In genomic region chr11:17158858-17159737, GRCm38 (mm10) we compare ENCODE assay signal across 8 mouse cellular contexts. TPM values are rescaled to one million over a fixed set of nuclear protein-coding genes. Genes with fewer than 3 reads are reported as not detected.
DNase-seq lines count a peak whose midpoint lies in the region; ATAC-seq and TF ChIP-seq lines count a peak whose summit lies in the region.

Gene Ppp3r1 (plus strand): TSS chr11:17159263.

- peaks cover 45% of the 10 kb centered on the region for H3K4me1 ChIP-seq in erythroblast, embryonic 14.5 days (ENCODE audit: control insufficient read depth)
- H3K4me1 ChIP-seq in heart, embryonic 11.5 days (ENCODE audit: control insufficient read depth, insufficient read depth, low read length): peaks cover 17% of the 10 kb centered on the region
- peaks cover 23% of the 10 kb centered on the region for H3K4me1 ChIP-seq in kidney, embryonic 16.5 days (ENCODE audit: insufficient read depth, low read length)
- H3K4me1 ChIP-seq in liver, adult 2 months (ENCODE audit: control insufficient read depth, insufficient read depth, low read length): peaks cover 15% of the 10 kb centered on the region

- peak within 1 kb of the TSS; percentile 86 for H3K4me2 ChIP-seq in heart, embryonic 11.5 days
- peak within 1 kb of the TSS; percentile 79 for H3K4me2 ChIP-seq in kidney, embryonic 16.5 days (replicated peaks; ENCODE audit: low read depth, low read length)
- H3K4me2 ChIP-seq in myocyte (ENCODE audit: low read depth): peak within 1 kb of the TSS; percentile 88

- ATAC-seq in heart, embryonic 11.5 days (replicated peaks; ENCODE audit: insufficient number of reproducible peaks, low FRiP score, low TSS enrichment): peak; percentile 99
- ATAC-seq in kidney, embryonic 16.5 days (ENCODE audit: low FRiP score, low TSS enrichment): peak; percentile 99

- H3K36me3 ChIP-seq in C2C12 (ENCODE audit: control insufficient read depth, insufficient read depth): peaks cover 3% of the 10 kb centered on the region
- H3K36me3 ChIP-seq in erythroblast, embryonic 14.5 days (ENCODE audit: control insufficient read depth): peaks cover 5% of the 10 kb centered on the region
- H3K36me3 ChIP-seq in heart, embryonic 11.5 days (ENCODE audit: control insufficient read depth, insufficient read depth, low read length): no peaks in the 10 kb centered on the region
- H3K36me3 ChIP-seq in kidney, embryonic 16.5 days (ENCODE audit: insufficient read depth, low read length): no peaks in the 10 kb centered on the region
- H3K36me3 ChIP-seq in liver, adult 2 months (ENCODE audit: control insufficient read depth, insufficient read depth, low read length): no peaks in the 10 kb centered on the region
- H3K36me3 ChIP-seq in myocyte (ENCODE audit: control insufficient read depth, insufficient read depth): no peaks in the 10 kb centered on the region
- H3K36me3 ChIP-seq in splenic B cell, adult 2 months (ENCODE audit: control insufficient read depth, insufficient read depth, low read length, poor library complexity, severe bottlenecking): no peaks in the 10 kb centered on the region

- under 1% methylated on average over 80 of the region's 89 CpGs for WGBS in heart, embryonic 11.5 days (ENCODE audit: insufficient replicate concordance)
- WGBS in kidney, embryonic 16.5 days: under 1% methylated on average over 72 of the region's 89 CpGs
- under 1% methylated on average over 84 of the region's 89 CpGs for WGBS in liver, adult 2 months

- TF ChIP-seq CTCF in C2C12 (IDR thresholded peaks at IDR 0.05; ENCODE audit: control insufficient read depth, insufficient read depth, insufficient read length): no peak
- TF ChIP-seq CTCF in brain, embryonic 14.5 days (IDR thresholded peaks at IDR 0.05; ENCODE audit: borderline replicate concordance, extremely low read depth, insufficient read depth, insufficient read length): no peak
- no peak for TF ChIP-seq CTCF in liver, adult 2 months (IDR thresholded peaks at IDR 0.05; ENCODE audit: low read depth, low read length)

- peak within 1 kb of the TSS; percentile 84 for H3K4me3 ChIP-seq in C2C12 (ENCODE audit: insufficient read depth, poor library complexity, severe bottlenecking)
- peak within 1 kb of the TSS; percentile 92 for H3K4me3 ChIP-seq in erythroblast, embryonic 14.5 days (replicated peaks)
- H3K4me3 ChIP-seq in heart, embryonic 11.5 days (ENCODE audit: low read depth, low read length): peak within 1 kb of the TSS; percentile 99
- peak within 1 kb of the TSS; percentile 99 for H3K4me3 ChIP-seq in kidney, embryonic 16.5 days (ENCODE audit: low read length)
- H3K4me3 ChIP-seq in liver, adult 2 months (ENCODE audit: insufficient read depth, low read depth, low read length): peak within 1 kb of the TSS; percentile 92
- H3K4me3 ChIP-seq in myocyte: peak within 1 kb of the TSS; percentile 65

- peaks cover 47% of the 10 kb centered on the region for H3K79me3 ChIP-seq in C2C12 (ENCODE audit: low read depth)

- H3K79me2 ChIP-seq in C2C12 (ENCODE audit: control insufficient read depth, insufficient read depth) (peaks cover 55% of the 10 kb centered on the region), myocyte (ENCODE audit: control insufficient read depth, insufficient read depth) (peaks cover 44% of the 10 kb centered on the region)
- peaks cover 20% of the 10 kb centered on the region for H3K79me2 ChIP-seq in liver, adult 2 months (ENCODE audit: control insufficient read depth, insufficient read depth, low read length)

- H3K27me3 ChIP-seq in C2C12 (ENCODE audit: control insufficient read depth, insufficient read depth, insufficient read length): no peaks in the 10 kb centered on the region
- no peaks in the 10 kb centered on the region for H3K27me3 ChIP-seq in erythroblast, embryonic 14.5 days (ENCODE audit: control insufficient read depth)
- H3K27me3 ChIP-seq in heart, embryonic 11.5 days (ENCODE audit: control insufficient read depth, insufficient read depth, low read length): no peaks in the 10 kb centered on the region
- no peaks in the 10 kb centered on the region for H3K27me3 ChIP-seq in kidney, embryonic 16.5 days (ENCODE audit: insufficient read depth, low read length)
- no peaks in the 10 kb centered on the region for H3K27me3 ChIP-seq in liver, adult 2 months (ENCODE audit: control insufficient read depth, insufficient read depth, low read length)
- H3K27me3 ChIP-seq in myocyte (ENCODE audit: control insufficient read depth, insufficient read depth, insufficient read length): no peaks in the 10 kb centered on the region
- no peaks in the 10 kb centered on the region for H3K27me3 ChIP-seq in splenic B cell, adult 2 months (ENCODE audit: control insufficient read depth, insufficient read depth, low read length, poor library complexity, severe bottlenecking)

- H3ac ChIP-seq in C2C12 (ENCODE audit: control insufficient read depth, insufficient read length, low read depth) (peak within 1 kb of the TSS; percentile 88), myocyte (ENCODE audit: control insufficient read depth, insufficient read length) (peak within 1 kb of the TSS; percentile 60)

- H3K9ac ChIP-seq in heart, embryonic 11.5 days (ENCODE audit: low read depth, low read length): peak within 1 kb of the TSS; percentile 98
- peak within 1 kb of the TSS; percentile 99 for H3K9ac ChIP-seq in kidney, embryonic 16.5 days (replicated peaks; ENCODE audit: low read length)
- peak within 1 kb of the TSS; percentile 87 for H3K9ac ChIP-seq in liver, adult 2 months (ENCODE audit: low read depth, low read length)

- TF ChIP-seq POLR2A in brain, embryonic 14.5 days (IDR thresholded peaks at IDR 0.05; ENCODE audit: borderline replicate concordance, extremely low read depth, insufficient read depth, insufficient read length, poor library complexity, severe bottlenecking): peak; percentile 75
- peak; percentile 84 for TF ChIP-seq POLR2A in liver, adult 2 months (IDR thresholded peaks at IDR 0.05; ENCODE audit: extremely low read depth, insufficient read depth, low read length)
- TF ChIP-seq POLR2A in myocyte (IDR thresholded peaks at IDR 0.05; ENCODE audit: insufficient read length, low read depth): peak; percentile 77

- H3K27ac ChIP-seq in heart, embryonic 11.5 days (ENCODE audit: low read depth, low read length): peak within 1 kb of the TSS; percentile 96
- peak within 1 kb of the TSS; percentile 98 for H3K27ac ChIP-seq in kidney, embryonic 16.5 days (ENCODE audit: low read length)
- peak within 1 kb of the TSS; percentile 87 for H3K27ac ChIP-seq in liver, adult 2 months (replicated peaks; ENCODE audit: insufficient read depth, low read depth, low read length)

- DNase-seq in brain, embryonic 14.5 days (ENCODE audit: low read depth): peak; percentile 99
- DNase-seq in liver, adult 2 months (ENCODE audit: extremely low read depth, low read depth, low spot score): peak; percentile 88
- DNase-seq in splenic B cell, adult 2 months (ENCODE audit: low read depth, low spot score): peak; percentile 95

- no peaks in the 10 kb centered on the region; the same call in 1 of the 2 replicates for H3K9me3 ChIP-seq in erythroblast, embryonic 14.5 days (ENCODE audit: control insufficient read depth, low read length)
- no peaks in the 10 kb centered on the region for H3K9me3 ChIP-seq in heart, embryonic 11.5 days (replicated peaks; ENCODE audit: control insufficient read depth, low read length)
- H3K9me3 ChIP-seq in kidney, embryonic 16.5 days (ENCODE audit: low read length): no peaks in the 10 kb centered on the region

TF ChIP-seq in C2C12, 6 proteins besides CTCF, POLR2A, EP300 and RAD21:
- TF ChIP-seq MAX (IDR thresholded peaks at IDR 0.05): no peak
- TF ChIP-seq USF1 (IDR thresholded peaks at IDR 0.05; ENCODE audit: low read depth): peak; percentile 96
TF ChIP-seq in C2C12: peak in this region for 1.

TF ChIP-seq in myocyte, 11 proteins besides CTCF, POLR2A, EP300 and RAD21:
- TF ChIP-seq POLR2AphosphoS2 (IDR thresholded peaks at IDR 0.05; ENCODE audit: insufficient read length, low read depth) (peak; percentile 84), USF1 (IDR thresholded peaks at IDR 0.05; ENCODE audit: low read depth) (peak; percentile 97), SRF (IDR thresholded peaks at IDR 0.05; ENCODE audit: control insufficient read depth, insufficient read length, low read depth) (no peak), TCF3 (IDR thresholded peaks at IDR 0.05; ENCODE audit: insufficient read length, low read depth) (no peak), MYOG (IDR thresholded peaks at IDR 0.05; ENCODE audit: control insufficient read depth in 1 of 3, insufficient read depth in 1 of 3, insufficient read length in 2 of 3, low read depth in 2 of 3) (no peak), MAX (IDR thresholded peaks at IDR 0.05; ENCODE audit: low read depth) (no peak), MYOD1 (IDR thresholded peaks at IDR 0.05; ENCODE audit: control insufficient read depth in 1 of 3, insufficient read length in 2 of 3, low read depth in 2 of 3) (peak in 1 of 3 experiments; percentile 28), E2F4 (IDR thresholded peaks at IDR 0.05; ENCODE audit: insufficient read depth) (no peak), TCF12 (IDR thresholded peaks at IDR 0.05; ENCODE audit: insufficient read depth, poor library complexity, severe bottlenecking) (no peak), REST (IDR thresholded peaks at IDR 0.05; ENCODE audit: insufficient read depth, insufficient read length) (peak; percentile 31), CEBPB (IDR thresholded peaks at IDR 0.05; ENCODE audit: insufficient read depth, poor library complexity, severe bottlenecking) (no peak)

RNA-seq across cellular contexts. Expression of gene Ppp3r1, which starts in this region (rescaled TPM):
- 34.6 TPM for polyA plus RNA-seq in C2C12 (2012; fragmentation: generic; extraction: Trizol)
- 105 and 131 TPM in 2 replicates for polyA plus RNA-seq in brain, embryonic 14.5 days (2012; rRNA removed)
- 0.33 and 0.37 TPM in 2 replicates for polyA plus RNA-seq in erythroblast, embryonic 14.5 days (2012)
- polyA plus RNA-seq in heart, embryonic 11.5 days (2014; fragmentation: Nextera tagmentation; extraction: Ambion mirVana): 75.5 and 83.9 TPM in 2 replicates
- polyA plus RNA-seq in kidney, embryonic 16.5 days (2015; fragmentation: Nextera tagmentation; extraction: Ambion mirVana): 84.6 and 86.5 TPM in 2 replicates
- 21.4 and 22.8 TPM in 2 replicates for total RNA-seq in liver, adult 2 months (2014; rRNA removed)
- 15.1 and 18.1 TPM in 2 replicates for polyA plus RNA-seq in liver, adult 2 months (2012; rRNA removed)
- polyA plus RNA-seq in myocyte (2012; fragmentation: generic; extraction: Trizol): 49.8 TPM

Comparison
In these comparisons a context has a peak if more than half of its experiments do, and no peak if none do; other contexts are left out.
1. Peak in every context shown above with its lines: DNase-seq, ATAC-seq, H3K4me3 ChIP-seq and H3K27ac ChIP-seq.
2. RNA of gene Ppp3r1 (polyA plus RNA-seq): 105 to 131 TPM in brain, embryonic 14.5 days, 84.6 to 86.5 TPM in kidney, embryonic 16.5 days, 75.5 to 83.9 TPM in heart, embryonic 11.5 days, 49.8 TPM in myocyte (single experiment), 34.6 TPM in C2C12 (single experiment) and 15.1 to 18.1 TPM in liver, adult 2 months; 0.33 to 0.37 TPM in erythroblast, embryonic 14.5 days; every median in the first group is over 10 times any median in the second.